Mouse (Mus musculus) lung, postnatal 0 days (tissue): ENCODE data around the gene Trpv1.

ENCODE experiments used
- CTCF ChIP-seq: IDR thresholded peaks from 2 replicates; pipeline ENCODE4 v1.5.1; 2016; ENCODE audit warnings: antibody characterized with exemption, mild to moderate bottlenecking
- EP300 ChIP-seq: IDR thresholded peaks from 2 replicates; pipeline ENCODE4 v1.6.1; 2016; ENCODE audit warnings: antibody characterized with exemption, mild to moderate bottlenecking, control low read depth

DNA sequence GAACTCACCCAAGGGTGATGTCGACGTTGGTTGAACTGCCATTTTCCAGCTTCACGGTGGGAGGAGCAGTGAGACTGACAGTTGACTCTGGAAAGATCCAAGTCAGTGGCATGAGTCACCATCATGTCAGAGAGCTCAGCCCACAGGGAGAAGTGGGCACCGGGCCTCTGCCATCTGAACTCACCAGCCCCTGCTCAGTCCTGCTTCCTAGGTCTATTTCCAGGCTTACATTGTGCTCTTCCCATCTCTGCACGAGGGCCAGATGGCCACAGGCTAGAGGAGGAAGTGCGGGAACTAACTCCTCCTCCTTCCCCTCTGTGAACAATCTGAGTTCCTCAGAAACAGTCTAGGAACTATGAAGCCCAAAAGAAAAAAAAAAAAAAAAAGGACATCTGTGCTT, 41.0 kb upstream of the Trpv1 start:
- TF ChIP-seq EP300 (no peak), CTCF (no peak)
